Mouse (Mus musculus) MEL (cell line): ENCODE results near the gene Gatad2a. TPM values are rescaled to one million over a fixed set of nuclear protein-coding genes. Genes with fewer than 3 reads are reported as not detected.

Source experiments
- DNase-seq: peaks from one replicate; pipeline ENCODE4 v3.0.0; 2011; ENCODE audit warnings: low read depth, low spot score
- H3K27ac ChIP-seq: 2 replicates; pipeline ENCODE4 v1.5.1; 2012; ENCODE audit warnings: low read depth, mild to moderate bottlenecking, control low read depth, low read length, moderate library complexity; ENCODE audit not compliant: control insufficient read depth
- H3K27me3 ChIP-seq, 2 experiments: fragments of 150-350 bp in 1 of 2; sonication (generic) in 1 of 2; 2 replicates each; pipeline ENCODE4 v1.6.1; 2012; ENCODE audit warnings: low read length in 2 of 2, mild to moderate bottlenecking in 2 of 2, improper control_type of control experiment in 1 of 2, moderate library complexity in 1 of 2; ENCODE audit not compliant: insufficient read depth in 2 of 2, control insufficient read depth in 1 of 2
- H3K36me3 ChIP-seq, 2 experiments: 2 replicates each; pipeline ENCODE4 v1.6.1; 2012 to 2014; ENCODE audit warnings: low read length in 2 of 2, improper control_type of control experiment in 1 of 2, inconsistent platforms in 1 of 2, mild to moderate bottlenecking in 1 of 2; ENCODE audit not compliant: insufficient read depth in 2 of 2, control insufficient read depth in 1 of 2
- H3K4me1 ChIP-seq, 2 experiments: fragments of 150-350 bp in 1 of 2; sonication (generic) in 1 of 2; 2 replicates each; pipeline ENCODE4 v1.6.1; 2012; ENCODE audit warnings: low read length in 2 of 2, improper control_type of control experiment in 1 of 2, mild to moderate bottlenecking in 1 of 2; ENCODE audit not compliant: insufficient read depth in 2 of 2, control insufficient read depth in 1 of 2
- H3K4me3 ChIP-seq, 2 experiments: fragments of 150-350 bp in 1 of 2; sonication (generic) in 1 of 2; 2 replicates each; pipeline ENCODE4 v1.5.1; 2012; ENCODE audit warnings: low read depth in 2 of 2, low read length in 2 of 2, mild to moderate bottlenecking in 2 of 2, moderate library complexity in 2 of 2, control low read depth in 1 of 2, improper control_type of control experiment in 1 of 2; ENCODE audit not compliant: control insufficient read depth in 1 of 2, insufficient read depth in 1 of 2
- H3K79me2 ChIP-seq: 2 replicates; pipeline ENCODE4 v1.6.1; 2012; ENCODE audit warnings: mild to moderate bottlenecking, low read length, moderate library complexity; ENCODE audit not compliant: control insufficient read depth, poor library complexity, insufficient read depth
- H3K9ac ChIP-seq: 2 replicates; pipeline ENCODE4 v1.6.1; 2012; ENCODE audit warnings: low read depth, mild to moderate bottlenecking, control low read depth, low read length, moderate library complexity; ENCODE audit not compliant: control insufficient read depth, poor library complexity, severe bottlenecking
- H3K9me3 ChIP-seq: fragments of 150-350 bp; sonication (generic); replicated peaks from 2 replicates; pipeline ENCODE4 v1.6.1; 2012; ENCODE audit warnings: mild to moderate bottlenecking, low read length, improper control_type of control experiment, moderate library complexity; ENCODE audit not compliant: insufficient read depth
- BHLHE40 ChIP-seq: IDR thresholded peaks from 2 replicates; pipeline ENCODE4 v1.6.1; 2012; ENCODE audit warnings: low read depth, mild to moderate bottlenecking, inconsistent platforms, low read length, improper control_type of control experiment, borderline replicate concordance
- CHD1 ChIP-seq: IDR thresholded peaks from 2 replicates; pipeline ENCODE4 v1.6.1; 2012; ENCODE audit warnings: low read depth, mild to moderate bottlenecking, inconsistent platforms, low read length, improper control_type of control experiment
- E2F4 ChIP-seq: IDR thresholded peaks from 2 replicates; pipeline ENCODE4 v1.6.1; 2011; ENCODE audit warnings: low read depth, low read length, improper control_type of control experiment, borderline replicate concordance
- ETS1 ChIP-seq: IDR thresholded peaks from 2 replicates; pipeline ENCODE4 v1.6.1; 2012; ENCODE audit warnings: low read depth, mild to moderate bottlenecking, inconsistent platforms, low read length, improper control_type of control experiment, moderate library complexity
- GABPA ChIP-seq: IDR thresholded peaks from 2 replicates; pipeline ENCODE4 v1.6.1; 2012; ENCODE audit warnings: low read depth, mild to moderate bottlenecking, inconsistent platforms, low read length, improper control_type of control experiment, moderate library complexity
- KAT2A ChIP-seq: conservative IDR thresholded peaks from 2 replicates; pipeline ENCODE4 v1.6.1; 2012; ENCODE audit warnings: low read depth, low read length, improper control_type of control experiment, inconsistent platforms
- MAFK ChIP-seq: IDR thresholded peaks from 2 replicates; pipeline ENCODE4 v1.6.1; 2011; ENCODE audit warnings: low read depth, mild to moderate bottlenecking, low read length, improper control_type of control experiment, borderline replicate concordance
- MAX ChIP-seq: IDR thresholded peaks from 2 replicates; pipeline ENCODE4 v1.6.1; 2011; ENCODE audit warnings: low read length, improper control_type of control experiment
- MAZ ChIP-seq: IDR thresholded peaks from 2 replicates; pipeline ENCODE4 v1.6.1; 2012; ENCODE audit warnings: low read depth, mild to moderate bottlenecking, inconsistent platforms, low read length, improper control_type of control experiment
- MXI1 ChIP-seq: IDR thresholded peaks from 2 replicates; pipeline ENCODE4 v1.6.1; 2011; ENCODE audit warnings: mild to moderate bottlenecking, low read depth, low read length, improper control_type of control experiment
- NELFE ChIP-seq: IDR thresholded peaks from 2 replicates; pipeline ENCODE4 v1.6.1; 2011; ENCODE audit warnings: low read depth, low read length, improper control_type of control experiment
- NRF1 ChIP-seq: IDR thresholded peaks from 2 replicates; pipeline ENCODE4 v1.6.1; 2014; ENCODE audit warnings: low read depth, mild to moderate bottlenecking, inconsistent platforms, low read length, improper control_type of control experiment, moderate library complexity; ENCODE audit not compliant: poor library complexity, insufficient read depth, severe bottlenecking
- POLR2AphosphoS2 ChIP-seq: IDR thresholded peaks from 2 replicates; pipeline ENCODE4 v1.6.1; 2011; ENCODE audit warnings: low read length, improper control_type of control experiment
- RCOR1 ChIP-seq: IDR thresholded peaks from 2 replicates; pipeline ENCODE4 v1.6.1; 2012; ENCODE audit warnings: low read depth, mild to moderate bottlenecking, inconsistent platforms, low read length, improper control_type of control experiment
- SIN3A ChIP-seq: IDR thresholded peaks from 2 replicates; pipeline ENCODE4 v1.6.1; 2012; ENCODE audit warnings: low read length, improper control_type of control experiment, inconsistent platforms
- TAL1 ChIP-seq: IDR thresholded peaks from 2 replicates; pipeline ENCODE4 v1.6.1; 2012; ENCODE audit warnings: mild to moderate bottlenecking, inconsistent platforms, low read length, moderate library complexity, mixed read lengths
- UBTF ChIP-seq: IDR thresholded peaks from 2 replicates; pipeline ENCODE4 v1.6.1; 2012; ENCODE audit warnings: low read depth, mild to moderate bottlenecking, inconsistent platforms, low read length, improper control_type of control experiment, moderate library complexity, borderline replicate concordance; ENCODE audit not compliant: insufficient read depth
- USF1 ChIP-seq: IDR thresholded peaks from 2 replicates; pipeline ENCODE4 v1.6.1; 2014; ENCODE audit warnings: low read depth, mild to moderate bottlenecking, inconsistent platforms, low read length, improper control_type of control experiment, moderate library complexity
- USF2 ChIP-seq, 2 experiments: IDR thresholded peaks; 2 replicates each; pipeline ENCODE4 v1.6.1; 2011 to 2012; ENCODE audit warnings: improper control_type of control experiment in 2 of 2, low read length in 2 of 2, borderline replicate concordance in 1 of 2, inconsistent platforms in 1 of 2, low read depth in 1 of 2, mild to moderate bottlenecking in 1 of 2; ENCODE audit not compliant: insufficient read depth in 1 of 2
- ZC3H11A ChIP-seq: IDR thresholded peaks from 2 replicates; pipeline ENCODE4 v1.6.1; 2012; ENCODE audit warnings: low read depth, mild to moderate bottlenecking, inconsistent platforms, low read length, improper control_type of control experiment
- polyA plus RNA-seq, 2 experiments: library from polyadenylated mRNA; stranded (reverse) in 1 of 2; unstranded in 1 of 2; fragments of >175 nt in 1 of 2; fragments of >200 nt in 1 of 2; gene quantifications; 2 replicates each; pipeline versions ENCODE4 v1.2.1 to v1.2.4; 2012; ENCODE audit warnings: low replicate concordance in 2 of 2, low read depth in 1 of 2; ENCODE audit not compliant: insufficient read length in 2 of 2, insufficient read depth in 1 of 2, missing spikeins in 1 of 2
- total RNA-seq: library from RNA; depleted of rRNA; stranded (reverse); fragments of 300-350 nt; gene quantifications from 2 replicates; pipeline ENCODE4 v1.2.3, GENCODE M21; 2012

The Gatad2a gene
- total and polyA plus RNA-seq, 3 experiments: 38.0 to 129 (median 111) TPM

DNA sequence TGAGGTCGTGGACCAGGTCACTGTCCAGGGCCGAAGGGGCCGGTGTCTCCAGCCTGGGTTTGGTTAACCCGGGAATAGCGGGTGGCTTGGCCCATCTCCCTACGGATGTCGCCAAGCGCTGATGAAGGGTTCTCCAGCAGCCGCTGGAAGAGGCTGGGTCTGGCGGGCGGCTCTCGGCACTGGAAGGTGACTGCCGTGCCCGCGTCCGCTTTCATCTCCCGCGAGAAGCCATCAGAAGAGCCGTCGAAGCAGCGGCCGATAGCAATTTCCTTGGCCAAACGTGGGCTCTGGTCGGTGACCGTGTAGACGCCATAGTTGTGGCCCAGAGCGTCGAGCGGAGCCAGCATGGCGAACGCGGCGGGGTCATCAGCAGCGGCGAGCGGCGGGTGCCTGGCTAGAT, 115.3 kb downstream of the Gatad2a start:
- no peak overlapping the region for H3K4me3 ChIP-seq
- TF ChIP-seq POLR2AphosphoS2: no peak
- no peak for TF ChIP-seq USF2 (IDR thresholded peaks at IDR 0.05; ENCODE audit: borderline replicate concordance in 1 of 2, insufficient read depth in 1 of 2, low read depth in 1 of 2, low read length in 2 of 2)
- no peak for TF ChIP-seq CHD1
- no peak for TF ChIP-seq E2F4
- no peak for TF ChIP-seq NELFE
- no peak for TF ChIP-seq ETS1
- no peak for TF ChIP-seq ZC3H11A
- TF ChIP-seq USF1: no peak
- TF ChIP-seq MAZ: no peak
- TF ChIP-seq BHLHE40: no peak
- TF ChIP-seq UBTF: no peak
- no peak for TF ChIP-seq TAL1
- no peak for TF ChIP-seq MAFK
- TF ChIP-seq KAT2A: no peak
- TF ChIP-seq MAX: no peak
- TF ChIP-seq MXI1: no peak
- no peak for TF ChIP-seq GABPA
- TF ChIP-seq SIN3A: no peak

GRCm38 (mm10) chr8:69879678-69880077, 116.5 kb downstream of the Gatad2a start:
- H3K27me3 ChIP-seq: no peaks in the 10 kb centered on the region
- H3K9me3 ChIP-seq: no peaks in the 10 kb centered on the region
- no peak for TF ChIP-seq UBTF
- TF ChIP-seq NRF1: no peak
- TF ChIP-seq MAFK: no peak
- no peak for TF ChIP-seq RCOR1

More for the DNA sequence above, 115.3 kb downstream of the Gatad2a start:
- Histone ChIP-seq H3K27me3 (no peaks in the 10 kb centered on the region), H3K36me3 (no peaks in the 10 kb centered on the region), H3K4me1 (no peaks in the 10 kb centered on the region), H3K27ac (no peak overlapping the region), H3K79me2 (no peaks in the 10 kb centered on the region), H3K9ac (no peak overlapping the region), H3K9me3 (no peaks in the 10 kb centered on the region)
- DNase-seq: no peak

More at GRCm38 (mm10) chr8:69879678-69880077, 116.5 kb downstream of the Gatad2a start:
- DNase-seq: no peak
- Histone ChIP-seq H3K79me2 (no peaks in the 10 kb centered on the region), H3K4me3 (no peak overlapping the region), H3K27ac (no peak overlapping the region), H3K4me1 (no peaks in the 10 kb centered on the region), H3K9ac (no peak overlapping the region), H3K36me3 (no peaks in the 10 kb centered on the region)
